ENCODE assay signal across 16 mouse cellular contexts in genomic region chr10:112973286-112974026, GRCm38 (mm10). TPM values are rescaled to one million over a fixed set of nuclear protein-coding genes. Genes with fewer than 3 reads are reported as not detected.
DNase-seq lines count a peak whose midpoint lies in the region; ATAC-seq lines count a peak whose summit lies in the region.
"Had no signal": no experiment of that assay in that cellular context is flagged by ENCODE, and none has a peak within 500 bp of the region (broad histone marks: within the 10 kb centered on the region; RNA-seq: fewer than 3 reads in every experiment).

No protein-coding gene starts in this region.

- no peak overlapping the region for H3K4me3 ChIP-seq in kidney, embryonic 15.5 days (replicated peaks)
- no peak overlapping the region for H3K4me3 ChIP-seq in kidney, embryonic 16.5 days (ENCODE audit: low read length)
- H3K4me3 ChIP-seq in intestine, embryonic 16.5 days (ENCODE audit: low read length): no peak overlapping the region
- H3K4me3 ChIP-seq in liver, embryonic 16.5 days (ENCODE audit: low read depth, low read length): no peak overlapping the region
- H3K4me3 ChIP-seq: embryonic facial prominence, embryonic 12.5 days; midbrain, embryonic 12.5 days had no signal

- H3K4me2 ChIP-seq in kidney, embryonic 15.5 days: no peak overlapping the region
- H3K4me2 ChIP-seq in kidney, embryonic 16.5 days (replicated peaks; ENCODE audit: low read depth, low read length): no peak overlapping the region
- H3K4me2 ChIP-seq in intestine, embryonic 16.5 days (ENCODE audit: low read depth, low read length): 0 out of 2 replicates have a peak overlapping the region, but pooled peaks have one; percentile 7
- no peak overlapping the region for H3K4me2 ChIP-seq in liver, embryonic 16.5 days (ENCODE audit: low read depth, low read length)
- H3K4me2 ChIP-seq: embryonic facial prominence, embryonic 12.5 days; hindbrain, embryonic 14.5 days; midbrain, embryonic 12.5 days had no signal

- ATAC-seq in kidney, embryonic 15.5 days (replicated peaks; ENCODE audit: low FRiP score): 0 out of 2 replicates have a peak, but pooled peaks have one; percentile 43
- no peak for ATAC-seq in kidney, embryonic 16.5 days (ENCODE audit: low FRiP score, low TSS enrichment)
- peak; percentile 97 for ATAC-seq in intestine, embryonic 16.5 days
- ATAC-seq in liver, embryonic 16.5 days (ENCODE audit: low read depth): peak; percentile 65
- no peak for ATAC-seq in erythroid progenitor cell, adult 5-6 weeks (replicated peaks; ENCODE audit: low FRiP score, poor library complexity, severe bottlenecking)

- H3K27me3 ChIP-seq in kidney, embryonic 15.5 days: no peaks in the 10 kb centered on the region
- no peaks in the 10 kb centered on the region for H3K27me3 ChIP-seq in kidney, embryonic 16.5 days (ENCODE audit: insufficient read depth, low read length)
- no peaks in the 10 kb centered on the region for H3K27me3 ChIP-seq in intestine, embryonic 16.5 days (replicated peaks; ENCODE audit: control insufficient read depth, insufficient read depth, low read length)
- no peaks in the 10 kb centered on the region for H3K27me3 ChIP-seq in liver, embryonic 16.5 days (ENCODE audit: control insufficient read depth, insufficient read depth, low read depth, low read length)
- H3K27me3 ChIP-seq: embryonic facial prominence, embryonic 12.5 days; midbrain, embryonic 12.5 days had no signal

- no peaks in the 10 kb centered on the region for H3K9me3 ChIP-seq in kidney, embryonic 15.5 days (replicated peaks)
- H3K9me3 ChIP-seq in kidney, embryonic 16.5 days (ENCODE audit: low read length): no peaks in the 10 kb centered on the region
- no peaks in the 10 kb centered on the region for H3K9me3 ChIP-seq in intestine, embryonic 16.5 days (ENCODE audit: control insufficient read depth, low read length)
- no peaks in the 10 kb centered on the region for H3K9me3 ChIP-seq in liver, embryonic 16.5 days (replicated peaks; ENCODE audit: control insufficient read depth, low read length)
- H3K9me3 ChIP-seq: embryonic facial prominence, embryonic 12.5 days; midbrain, embryonic 12.5 days had no signal

- DNase-seq in adrenal gland, adult (ENCODE audit: inconsistent age in 2 of 2, low spot score in 1 of 2): peak; percentile 54 to 83
- DNase-seq in MN1 (ENCODE audit: low spot score): no peak
- DNase-seq in spleen, postnatal 36 days (ENCODE audit: low spot score in 2 of 2): no peak
- DNase-seq: cerebellum, postnatal 25 days; kidney, postnatal 4 days; lung, adult 2 months; thymus, postnatal 36 days had no signal

- WGBS in kidney, embryonic 15.5 days: 61% methylated on average over 5 of the region's 5 CpGs
- whole genome bisulfite sequencing in kidney, embryonic 16.5 days: 63% methylated on average over 5 of the region's 5 CpGs
- WGBS in intestine, embryonic 16.5 days: 37% methylated on average over 5 of the region's 5 CpGs
- 26% methylated on average over 5 of the region's 5 CpGs for WGBS in liver, embryonic 16.5 days (ENCODE audit: insufficient replicate concordance)

- no peak overlapping the region for H3K27ac ChIP-seq in kidney, embryonic 15.5 days
- no peak overlapping the region for H3K27ac ChIP-seq in kidney, embryonic 16.5 days (ENCODE audit: low read length)
- no peak overlapping the region for H3K27ac ChIP-seq in intestine, embryonic 16.5 days (ENCODE audit: low read length)
- no peak overlapping the region for H3K27ac ChIP-seq in liver, embryonic 16.5 days (ENCODE audit: low read length)
- H3K27ac ChIP-seq: embryonic facial prominence, embryonic 12.5 days; hindbrain, embryonic 14.5 days; macrophage; midbrain, embryonic 12.5 days had no signal

- no peaks in the 10 kb centered on the region for H3K36me3 ChIP-seq in kidney, embryonic 15.5 days
- H3K36me3 ChIP-seq in kidney, embryonic 16.5 days (ENCODE audit: insufficient read depth, low read length): no peaks in the 10 kb centered on the region
- H3K36me3 ChIP-seq in intestine, embryonic 16.5 days (ENCODE audit: control insufficient read depth, insufficient read depth, low read length): no peaks in the 10 kb centered on the region
- H3K36me3 ChIP-seq in liver, embryonic 16.5 days (ENCODE audit: control insufficient read depth, insufficient read depth): no peaks in the 10 kb centered on the region
- H3K36me3 ChIP-seq: embryonic facial prominence, embryonic 12.5 days; midbrain, embryonic 12.5 days had no signal

- H3K4me1 ChIP-seq in kidney, embryonic 15.5 days: no peaks in the 10 kb centered on the region
- no peaks in the 10 kb centered on the region for H3K4me1 ChIP-seq in kidney, embryonic 16.5 days (ENCODE audit: insufficient read depth, low read length)
- H3K4me1 ChIP-seq in intestine, embryonic 16.5 days (ENCODE audit: control insufficient read depth, insufficient read depth, low read length): no peaks in the 10 kb centered on the region
- H3K4me1 ChIP-seq in liver, embryonic 16.5 days (ENCODE audit: control insufficient read depth, low read depth, low read length): no peaks in the 10 kb centered on the region
- H3K4me1 ChIP-seq: embryonic facial prominence, embryonic 12.5 days; midbrain, embryonic 12.5 days had no signal

- H3K9ac ChIP-seq in kidney, embryonic 15.5 days: no peak overlapping the region
- no peak overlapping the region for H3K9ac ChIP-seq in kidney, embryonic 16.5 days (replicated peaks; ENCODE audit: low read length)
- no peak overlapping the region for H3K9ac ChIP-seq in intestine, embryonic 16.5 days (ENCODE audit: low read depth, low read length)
- no peak overlapping the region for H3K9ac ChIP-seq in liver, embryonic 16.5 days (ENCODE audit: low read depth, low read length)
- H3K9ac ChIP-seq: embryonic facial prominence, embryonic 12.5 days; hindbrain, embryonic 14.5 days; midbrain, embryonic 12.5 days had no signal

RNA-seq across cellular contexts. Expression of gene Atxn7l3b, which starts 44.7 kb away (rescaled TPM):
- polyA plus RNA-seq in kidney, embryonic 15.5 days (2015; fragmentation: Nextera tagmentation; extraction: Ambion mirVana): 211 and 216 TPM in 2 replicates
- 186 and 187 TPM in 2 replicates for polyA plus RNA-seq in kidney, embryonic 16.5 days (2015; fragmentation: Nextera tagmentation; extraction: Ambion mirVana)
- polyA plus RNA-seq in intestine, embryonic 16.5 days (2015; fragmentation: Nextera tagmentation; extraction: Ambion mirVana): 151 and 153 TPM in 2 replicates
- 46.2 and 46.6 TPM in 2 replicates for polyA plus RNA-seq in liver, embryonic 16.5 days (2015; fragmentation: Nextera tagmentation; extraction: Ambion mirVana)
- 20.5 and 22.6 TPM in 2 replicates for total RNA-seq in erythroid progenitor cell, adult 5-6 weeks (2015; ENCODE audit: low replicate concordance)
- total RNA-seq in erythroid progenitor cell, adult 5-6 weeks (2017; ENCODE audit: low replicate concordance): 18.2 and 21.9 TPM in 2 replicates

Comparison
In these comparisons a context has a peak if more than half of its experiments do, and no peak if none do; other contexts are left out.
1. ATAC-seq: peak in kidney, embryonic 15.5 days (single experiment), intestine, embryonic 16.5 days (single experiment) and liver, embryonic 16.5 days (single experiment); none in kidney, embryonic 16.5 days (single experiment) and erythroid progenitor cell, adult 5-6 weeks (single experiment).
2. DNase-seq: peak in adrenal gland, adult (2 of 2); none in MN1 (single experiment) and spleen, postnatal 36 days (0 of 2).